8 mouse cellular contexts compared by ENCODE assay signal in the genomic region with DNA sequence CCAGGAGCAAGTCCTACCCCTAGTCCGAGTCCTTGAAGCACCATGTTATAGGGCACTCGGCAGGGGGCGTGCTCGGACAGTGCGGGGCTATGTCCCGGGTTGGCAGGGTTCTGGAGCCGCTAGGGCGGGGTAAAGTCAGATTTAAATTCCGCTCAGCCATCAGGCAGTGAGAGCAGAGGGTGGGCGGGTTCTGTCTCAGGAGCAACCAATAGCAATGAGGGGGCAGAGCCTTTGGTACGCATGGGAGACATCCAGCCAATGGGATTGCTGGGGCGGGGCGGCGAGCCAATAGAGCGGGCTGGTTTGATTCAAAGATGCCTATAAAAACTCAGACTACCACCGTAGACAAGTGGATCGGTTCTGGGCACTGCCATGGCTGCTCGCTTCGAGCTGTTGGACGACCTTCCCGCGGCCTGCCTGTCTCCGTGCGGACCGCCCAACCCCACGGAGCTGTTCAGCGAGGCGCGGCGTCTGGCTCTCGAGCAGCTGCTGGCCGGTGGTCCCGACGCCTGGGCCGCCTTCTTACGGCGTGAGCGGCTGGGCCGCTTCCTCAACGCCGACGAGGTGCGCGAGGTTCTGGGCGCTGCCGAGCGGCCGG. TPM values are rescaled to one million over a fixed set of nuclear protein-coding genes. Genes with fewer than 3 reads are reported as not detected.
A peak's percentile ranks its signal among the peaks of the same experiment; 100 is the strongest.
DNase-seq lines count a peak whose midpoint lies in the region; ATAC-seq lines count a peak whose summit lies in the region.

Gene Fam83d (plus strand): TSS at position 352 of the 598 bp plus-strand sequence.

- H3K4me1 ChIP-seq in hindbrain, embryonic 16.5 days (ENCODE audit: control insufficient read depth, insufficient read depth, low read depth, low read length): peaks cover 25% of the 10 kb centered on the region

- peak within 1 kb of the TSS; percentile 66 for H3K4me3 ChIP-seq in hindbrain, embryonic 16.5 days (ENCODE audit: low read length)
- peak within 1 kb of the TSS; percentile 52 for H3K4me3 ChIP-seq in macrophage (ENCODE audit: inconsistent target)

- no peaks in the 10 kb centered on the region for H3K27me3 ChIP-seq in hindbrain, embryonic 16.5 days (replicated peaks; ENCODE audit: control insufficient read depth, insufficient read depth, low read length)

- H3K36me3 ChIP-seq in hindbrain, embryonic 16.5 days (ENCODE audit: control insufficient read depth, insufficient read depth, low read length): no peaks in the 10 kb centered on the region
- H3K36me3 ChIP-seq in macrophage (ENCODE audit: inconsistent target): no peaks in the 10 kb centered on the region

- H3K9me3 ChIP-seq in hindbrain, embryonic 16.5 days (ENCODE audit: control insufficient read depth, low read length): no peaks in the 10 kb centered on the region

- peak; percentile 91 for DNase-seq in WW6 (ENCODE audit: low read depth, low spot score)
- peak; percentile 94 to 96 for DNase-seq in cerebellum, postnatal 4 days (ENCODE audit: low spot score in 2 of 2)
- peak; percentile 96 for DNase-seq in gastrocnemius, adult 18-20 months (ENCODE audit: low spot score)
- peak; percentile 90 to 94 for DNase-seq in left cerebral cortex, adult 18-20 months (ENCODE audit: low spot score in 2 of 2)
- peak; percentile 96 for DNase-seq in right cerebral cortex, adult 18-20 months
- DNase-seq in urinary bladder, postnatal 10 days (ENCODE audit: low spot score): peak; percentile 77

- under 1% methylated on average over 48 of the region's 48 CpGs for WGBS in hindbrain, embryonic 16.5 days
- under 1% methylated on average over 48 of the region's 48 CpGs for WGBS in macrophage (ENCODE audit: missing documents)

- H3K9ac ChIP-seq in hindbrain, embryonic 16.5 days (ENCODE audit: low read depth, low read length): peak within 1 kb of the TSS; percentile 65

- peak within 1 kb of the TSS; percentile 40; the same call in 1 of the 2 replicates for H3K27ac ChIP-seq in hindbrain, embryonic 16.5 days (ENCODE audit: low read depth, low read length)
- H3K27ac ChIP-seq in macrophage: no peak within 1 kb of the TSS

- peaks cover 45% of the 10 kb centered on the region for H3K79me2 ChIP-seq in macrophage (ENCODE audit: inconsistent target)

- H3K4me2 ChIP-seq in hindbrain, embryonic 16.5 days (ENCODE audit: low read length): peak within 1 kb of the TSS; percentile 99

- ATAC-seq in hindbrain, embryonic 16.5 days: peak; percentile 99

RNA-seq across cellular contexts. Expression of gene Fam83d, which starts in this region (rescaled TPM):
- total RNA-seq in gastrocnemius, adult 18-20 months (2021): 1 to 10 TPM; 2.0 to 4.1 TPM
- polyA plus RNA-seq in hindbrain, embryonic 16.5 days (2015; fragmentation: Nextera tagmentation; extraction: Ambion mirVana): 7.9 and 10.6 TPM in 2 replicates
- under 1 TPM; 0.94 to 0.98 TPM for total RNA-seq in left cerebral cortex, adult 18-20 months (2021)
- 1 to 10 TPM in 5 of 26 experiments, under 1 TPM in 9, not detected in 12; 0.22 to 3.6 (median 0.52) TPM for total RNA-seq in macrophage (2018; cell fraction: chromatin; rRNA removed)
- total RNA-seq in macrophage (2018; cell fraction: cytosol; rRNA removed): under 1 TPM in 25 of 26 experiments, not detected in 1; 0.04 to 0.92 (median 0.19) TPM
- total RNA-seq in macrophage (2018; cell fraction: nucleus; rRNA removed): 1 to 10 TPM in 3 of 26 experiments, under 1 TPM in 9, not detected in 14; 0.18 to 3.0 (median 0.43) TPM
- 0.47 to 0.59 TPM in 2 of 3 replicates, not detected in the other for polyA plus RNA-seq in macrophage (2018)

Comparison
In these comparisons a context has a peak if more than half of its experiments do, and no peak if none do; other contexts are left out.
1. Peak in DNase-seq in left cerebral cortex, adult 18-20 months; RNA of the gene not detected or under 1 TPM.